22 mouse cellular contexts compared by ENCODE assay signal in genomic region chr3:153770573-153770972, GRCm38 (mm10). TPM values are rescaled to one million over a fixed set of nuclear protein-coding genes. Genes with fewer than 3 reads are reported as not detected.
DNase-seq lines count a peak whose midpoint lies in the region; ATAC-seq lines count a peak whose summit lies in the region.
"Had no signal": no experiment of that assay in that cellular context is flagged by ENCODE, and none has a peak within 500 bp of the region (broad histone marks: within the 10 kb centered on the region; RNA-seq: fewer than 3 reads in every experiment).

No protein-coding gene starts in this region.

- DNase-seq in frontal cortex, adult 2 months (ENCODE audit: extremely low spot score in 1 of 2, low spot score in 1 of 2): no peak
- DNase-seq in 3134 (ENCODE audit: extremely low read depth, insufficient read length, low spot score) (peak; percentile 10), MN1 (ENCODE audit: low spot score) (peak; percentile 57)
- peak; percentile 27 for DNase-seq in adrenal gland, postnatal 25 days
- no peak for DNase-seq in spleen, postnatal 36 days (ENCODE audit: low spot score in 2 of 2)
- DNase-seq in embryo, embryonic 10 days (ENCODE audit: low spot score): no peak
- DNase-seq: cerebellum, adult 11 months; cerebellum, adult 9-11 months; embryo, embryonic 11 days; gastrocnemius, postnatal 14 days; heart, postnatal 36 days; kidney, adult 2 months; kidney, postnatal 10 days; left cerebral cortex, postnatal 4 days; lung, adult 18-20 months; lung, postnatal 10 days; right cerebral cortex, postnatal 25 days; thymus, postnatal 25 days had no signal

- 0 out of 2 replicates have a peak, but pooled peaks have one; percentile 62 for ATAC-seq in frontal cortex, adult (ENCODE audit: low TSS enrichment)
- ATAC-seq in megakaryocyte, adult 5-6 weeks (ENCODE audit: poor library complexity, severe bottlenecking): no peak
- ATAC-seq: forebrain, embryonic 14.5 days; inflammation-experienced regulatory T-cells, adult 6 months had no signal

RNA-seq across cellular contexts. Expression of gene St6galnac3, which starts 45.6 kb away (rescaled TPM):
- 13.5 and 14.5 TPM in 2 replicates for polyA plus RNA-seq in frontal cortex, adult 2 months (2012; rRNA removed)
- total RNA-seq in adrenal gland, postnatal 25 days (2021): 6.5 and 10.4 TPM in 2 replicates
- 0.16 and 0.57 TPM in 2 replicates for total RNA-seq in megakaryocyte, adult 5-6 weeks (2015)
- 0.18 and 1.4 TPM in 2 replicates for total RNA-seq in megakaryocyte, adult 5-6 weeks (2017)

Comparison
In these comparisons a context has a peak if more than half of its experiments do, and no peak if none do; other contexts are left out.
1. DNase-seq: peak in 3134 (single experiment), MN1 (single experiment) and adrenal gland, postnatal 25 days (single experiment); none in frontal cortex, adult 2 months (0 of 2), spleen, postnatal 36 days (0 of 2) and embryo, embryonic 10 days (single experiment).